Mouse (Mus musculus) embryonic facial prominence, embryonic 12.5 days (tissue): Measurements from ENCODE around the gene Ntrk2. TPM values are rescaled to one million over a fixed set of nuclear protein-coding genes. Genes with fewer than 3 reads are reported as not detected.
A peak's percentile ranks its signal among the peaks of the same experiment; 100 is the strongest.

Source experiments
- ATAC-seq: fragments of 200-750 bp; cut with Nextera tagmentation; 2 replicates; pipeline ENCODE4 v1.8.0; 2017; ENCODE audit not compliant: insufficient number of reproducible peaks, insufficient read depth, low FRiP score, low TSS enrichment
- H3K27ac ChIP-seq: fragments of 300-500 bp; sonication (generic); 2 replicates; pipeline ENCODE4 v1.5.1; 2016; ENCODE audit warnings: mild to moderate bottlenecking
- H3K27me3 ChIP-seq: fragments of 300-500 bp; sonication (generic); 2 replicates; pipeline ENCODE4 v1.6.1; 2016; ENCODE audit warnings: mild to moderate bottlenecking, moderate library complexity
- H3K36me3 ChIP-seq: fragments of 300-500 bp; sonication (generic); 2 replicates; pipeline ENCODE4 v1.6.1; 2016; ENCODE audit warnings: mild to moderate bottlenecking
- H3K4me1 ChIP-seq: fragments of 300-500 bp; sonication (generic); 2 replicates; pipeline ENCODE4 v1.6.1; 2016
- H3K4me2 ChIP-seq: fragments of 300-500 bp; sonication (generic); replicated peaks from 2 replicates; pipeline ENCODE4 v1.6.1; 2016; ENCODE audit warnings: mild to moderate bottlenecking, moderate library complexity
- H3K4me3 ChIP-seq: fragments of 300-500 bp; sonication (generic); 2 replicates; pipeline ENCODE4 v1.5.1; 2016; ENCODE audit warnings: mild to moderate bottlenecking
- H3K9ac ChIP-seq: fragments of 300-500 bp; sonication (generic); 2 replicates; pipeline ENCODE4 v1.6.1; 2016; ENCODE audit warnings: mild to moderate bottlenecking, moderate library complexity
- H3K9me3 ChIP-seq: fragments of 300-500 bp; sonication (generic); 2 replicates; pipeline ENCODE4 v1.6.1; 2016; ENCODE audit warnings: mild to moderate bottlenecking, moderate library complexity
- WGBS: fragments of 180-500 bp; shearing (Covaris S2); methylation state at CpG from one replicate; pipeline ENCODE4 v1.1.7; 2016; 5-methylcytosine and 5-hydroxymethylcytosine counted together
- polyA plus RNA-seq: library from polyadenylated mRNA; unstranded; fragments of >200 nt; fragmentation: Nextera tagmentation; extraction: Ambion mirVana; gene quantifications from 2 replicates; pipeline ENCODE4 v1.2.1, GENCODE M21; 2016

The Ntrk2 gene
- polyA plus RNA-seq, 1 experiment from 2014 or later: 29.2 TPM

DNA sequence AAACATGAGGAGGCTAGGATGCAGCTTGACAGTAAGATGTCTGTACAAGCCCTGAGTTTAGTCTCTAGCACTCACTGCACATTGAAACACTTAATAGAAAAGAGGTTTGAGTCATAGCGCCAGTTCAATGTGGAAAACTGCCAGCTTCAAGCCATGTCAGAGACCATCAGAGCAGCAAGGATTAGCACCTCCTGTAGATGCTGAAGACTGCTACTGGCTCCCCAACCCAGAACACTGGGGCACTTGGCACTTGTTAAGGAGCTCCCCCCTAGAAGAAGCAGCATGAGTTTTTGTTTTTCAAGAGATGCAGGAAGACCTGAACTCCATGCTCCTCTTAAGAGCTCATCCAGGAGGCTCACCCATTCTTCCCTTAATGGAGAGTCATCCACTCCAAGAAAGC, 251.5 kb downstream of the Ntrk2 start:
- H3K4me1 ChIP-seq: 0 out of 2 replicates have a peak, but pooled peaks cover 3% of the 10 kb centered on the region
- no peak for ATAC-seq
- no peak overlapping the region for H3K27ac ChIP-seq
- no peaks in the 10 kb centered on the region for H3K36me3 ChIP-seq
- no peaks in the 10 kb centered on the region for H3K27me3 ChIP-seq
- H3K4me3 ChIP-seq: no peak overlapping the region
- no peaks in the 10 kb centered on the region for H3K9me3 ChIP-seq
- 88% methylated on average over 1 of the region's 1 CpGs for WGBS
- no peak overlapping the region for H3K4me2 ChIP-seq
- H3K9ac ChIP-seq: no peak overlapping the region

DNA sequence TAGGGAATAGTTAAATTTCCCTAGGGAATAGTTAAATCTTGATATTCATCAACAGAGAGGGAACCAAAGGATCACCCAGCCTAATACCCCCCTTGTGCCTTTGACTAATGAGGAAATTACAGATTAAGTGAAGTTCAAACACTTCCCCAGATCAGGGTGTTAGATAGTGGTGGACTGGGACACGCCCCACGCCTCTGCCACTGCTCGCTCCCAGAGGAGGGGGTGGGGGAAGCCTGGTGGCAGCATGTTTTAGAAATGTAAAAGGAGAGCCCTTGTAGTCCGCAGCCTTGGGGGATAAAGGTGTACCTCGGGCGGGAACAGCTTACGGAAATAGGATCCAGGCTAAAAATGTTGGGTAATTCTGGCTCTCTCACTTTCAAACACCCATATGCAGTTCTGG, 252.7 kb downstream of the Ntrk2 start:
- Histone ChIP-seq H3K27ac (no peak overlapping the region), H3K4me3 (no peak overlapping the region), H3K9ac (no peak overlapping the region), H3K9me3 (no peaks in the 10 kb centered on the region), H3K4me2 (no peak overlapping the region), H3K4me1 (0 out of 2 replicates have a peak, but pooled peaks cover 3% of the 10 kb centered on the region), H3K27me3 (no peaks in the 10 kb centered on the region), H3K36me3 (no peaks in the 10 kb centered on the region)
- WGBS: 20% methylated on average over 7 of the region's 7 CpGs
- no peak for ATAC-seq

DNA sequence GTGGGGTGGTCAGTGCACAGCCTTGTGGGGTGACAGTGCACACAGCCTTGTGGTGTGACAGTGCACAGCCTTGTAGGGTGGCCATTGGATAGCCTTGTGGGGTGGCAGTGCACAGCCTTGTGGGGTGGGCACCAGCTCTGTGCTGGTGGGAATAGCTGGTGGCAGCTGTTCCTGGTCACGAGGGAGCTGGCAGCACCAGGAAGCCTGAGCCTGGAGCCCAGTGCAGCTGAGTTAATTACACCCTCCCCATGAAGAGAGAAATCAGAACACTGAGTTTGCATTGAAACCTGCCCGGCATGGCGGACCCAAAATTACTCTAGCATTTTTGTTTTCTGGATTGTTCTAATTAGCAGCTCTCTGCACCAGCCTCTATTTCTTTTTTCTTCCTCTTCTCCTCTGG, 259.3 kb downstream of the Ntrk2 start:
- Histone ChIP-seq H3K36me3 (no peaks in the 10 kb centered on the region), H3K27ac (no peak overlapping the region), H3K4me3 (no peak overlapping the region), H3K9ac (no peak overlapping the region), H3K4me2 (no peak overlapping the region), H3K4me1 (no peaks in the 10 kb centered on the region), H3K27me3 (peaks cover 3% of the 10 kb centered on the region; the same call in 1 of the 2 replicates), H3K9me3 (no peaks in the 10 kb centered on the region)
- 72% methylated on average over 3 of the region's 3 CpGs for WGBS
- ATAC-seq: no peak

DNA sequence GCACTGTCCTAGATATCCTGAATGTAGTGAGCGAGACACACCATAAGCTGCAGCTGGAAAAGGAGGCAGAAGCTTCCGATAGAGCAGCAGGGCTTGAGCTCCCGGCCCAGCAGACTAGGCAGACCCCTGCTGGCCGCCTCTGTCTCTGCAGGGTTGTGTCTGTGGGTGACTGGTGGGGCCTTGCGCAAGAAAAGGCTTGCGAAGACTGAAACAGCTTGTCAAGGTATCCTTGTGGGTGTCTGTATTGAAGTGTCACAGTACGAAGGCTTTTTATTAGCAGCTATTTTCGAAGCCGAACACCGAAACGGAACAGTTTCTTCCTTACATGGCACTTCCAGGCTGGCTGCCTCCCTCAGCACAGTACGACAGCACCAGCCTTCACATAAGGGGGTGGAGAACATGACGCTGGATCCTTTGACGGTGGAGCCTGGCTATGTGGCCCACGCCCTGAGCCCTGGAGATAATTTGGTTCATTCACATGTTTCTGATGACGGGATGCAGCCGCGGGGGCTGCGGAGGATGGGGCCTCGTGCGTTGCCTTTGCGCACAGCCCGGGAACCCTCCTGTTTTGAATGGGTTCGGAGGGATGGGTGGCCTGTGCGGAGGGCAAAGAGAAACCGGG, 267.4 kb downstream of the Ntrk2 start:
- Histone ChIP-seq H3K27ac (no peak overlapping the region), H3K36me3 (no peaks in the 10 kb centered on the region), H3K9me3 (no peaks in the 10 kb centered on the region), H3K4me2 (peak overlapping the region; percentile 38), H3K4me1 (no peaks in the 10 kb centered on the region), H3K27me3 (peaks cover 9% of the 10 kb centered on the region; the same call in 1 of the 2 replicates), H3K9ac (no peak overlapping the region), H3K4me3 (peak overlapping the region; percentile 14; the same call in 1 of the 2 replicates)
- WGBS: 18% methylated on average over 26 of the region's 26 CpGs
- ATAC-seq: peak; percentile 56; the same call in 1 of the 2 replicates

DNA sequence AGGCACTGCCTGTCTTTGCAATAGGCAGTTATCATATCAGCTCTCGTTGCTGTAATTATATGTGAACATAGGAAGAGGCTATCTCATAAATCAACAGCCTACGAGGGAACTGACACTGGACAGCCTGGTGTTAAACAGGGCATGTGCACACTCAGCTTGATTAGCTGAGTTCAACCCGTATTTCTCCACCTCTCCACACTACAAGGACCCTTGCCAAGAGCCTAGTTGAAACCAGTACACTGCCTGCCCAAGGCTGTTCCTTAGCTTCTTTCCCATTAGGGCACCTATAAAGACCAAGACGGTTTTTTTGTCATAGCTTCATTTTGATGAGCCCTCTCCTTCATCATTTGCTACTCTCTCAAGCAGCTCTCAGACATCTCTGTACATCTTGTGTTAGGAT, 270.1 kb downstream of the Ntrk2 start:
- peaks cover 6% of the 10 kb centered on the region for H3K4me1 ChIP-seq
- ATAC-seq: no peak
- no peak overlapping the region for H3K9ac ChIP-seq
- no peak overlapping the region for H3K4me3 ChIP-seq
- 79% methylated on average over 4 of the region's 4 CpGs for WGBS
- peaks cover 5% of the 10 kb centered on the region; the same call in 1 of the 2 replicates for H3K27me3 ChIP-seq
- H3K27ac ChIP-seq: no peak overlapping the region
- no peaks in the 10 kb centered on the region for H3K36me3 ChIP-seq
- H3K4me2 ChIP-seq: no peak overlapping the region
- H3K9me3 ChIP-seq: no peaks in the 10 kb centered on the region

DNA sequence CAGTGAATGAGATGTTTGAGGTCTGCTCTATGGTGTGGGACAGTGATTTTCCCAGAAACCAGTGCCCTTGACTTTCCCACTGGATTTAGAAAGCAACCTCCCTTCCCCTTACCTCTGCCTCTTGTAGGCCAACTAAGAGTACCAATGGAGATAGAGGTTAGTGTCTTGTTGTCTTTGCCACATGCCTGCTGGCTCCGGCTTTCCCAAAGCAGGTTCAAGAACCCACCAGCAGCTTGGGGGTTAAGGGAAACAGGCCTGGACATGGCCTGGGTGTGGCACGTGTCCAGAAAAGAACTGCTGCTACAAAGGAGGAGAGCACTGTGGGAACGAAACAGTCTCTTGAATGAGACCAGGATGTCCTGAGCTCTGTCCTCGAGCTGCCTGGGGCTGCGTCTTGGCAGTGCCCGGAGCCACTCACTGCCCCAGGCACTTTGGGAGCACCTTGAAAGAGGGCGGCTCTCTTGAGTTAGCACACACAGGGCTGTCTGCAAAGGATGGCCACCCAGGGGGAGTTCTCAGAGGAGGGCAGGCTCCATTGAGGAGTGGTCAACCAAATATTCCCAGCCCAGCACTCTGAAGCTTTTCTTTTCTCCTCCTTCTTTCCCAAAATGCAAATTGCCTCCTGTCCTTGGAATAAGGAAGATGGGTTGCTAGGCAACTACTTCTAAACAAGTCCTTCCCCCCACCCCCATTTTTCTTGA, 273.5 kb downstream of the Ntrk2 start:
- Histone ChIP-seq H3K9me3 (no peaks in the 10 kb centered on the region), H3K36me3 (no peaks in the 10 kb centered on the region), H3K9ac (no peak overlapping the region), H3K4me1 (peaks cover 6% of the 10 kb centered on the region), H3K27me3 (no peaks in the 10 kb centered on the region), H3K27ac (no peak overlapping the region), H3K4me2 (no peak overlapping the region), H3K4me3 (no peak overlapping the region)
- WGBS: 49% methylated on average over 7 of the region's 7 CpGs
- no peak for ATAC-seq

DNA sequence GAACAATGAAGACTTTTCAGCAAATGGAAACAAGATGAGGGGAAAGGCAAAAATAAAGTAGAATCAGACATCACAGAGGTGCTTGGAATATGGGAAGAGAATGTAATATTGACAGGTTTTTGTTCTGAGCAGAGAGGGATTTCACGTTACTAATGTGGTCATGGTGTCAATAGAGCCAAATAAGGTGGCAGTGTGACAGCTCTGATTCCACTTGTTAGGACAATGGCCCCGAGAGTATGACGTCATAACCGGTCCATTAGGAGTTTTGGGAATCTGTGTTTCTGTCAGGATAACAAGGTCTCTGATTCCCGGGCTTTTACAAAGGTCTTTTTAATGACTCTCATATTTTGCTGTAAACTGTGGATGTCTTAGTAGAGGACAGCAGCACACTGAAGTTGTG, 274.1 kb downstream of the Ntrk2 start:
- H3K4me3 ChIP-seq: no peak overlapping the region
- H3K9ac ChIP-seq: no peak overlapping the region
- WGBS: 76% methylated on average over 5 of the region's 5 CpGs
- H3K4me1 ChIP-seq: peaks cover 6% of the 10 kb centered on the region
- no peaks in the 10 kb centered on the region for H3K9me3 ChIP-seq
- no peaks in the 10 kb centered on the region for H3K36me3 ChIP-seq
- no peaks in the 10 kb centered on the region for H3K27me3 ChIP-seq
- ATAC-seq: no peak
- H3K4me2 ChIP-seq: no peak overlapping the region
- no peak overlapping the region for H3K27ac ChIP-seq

DNA sequence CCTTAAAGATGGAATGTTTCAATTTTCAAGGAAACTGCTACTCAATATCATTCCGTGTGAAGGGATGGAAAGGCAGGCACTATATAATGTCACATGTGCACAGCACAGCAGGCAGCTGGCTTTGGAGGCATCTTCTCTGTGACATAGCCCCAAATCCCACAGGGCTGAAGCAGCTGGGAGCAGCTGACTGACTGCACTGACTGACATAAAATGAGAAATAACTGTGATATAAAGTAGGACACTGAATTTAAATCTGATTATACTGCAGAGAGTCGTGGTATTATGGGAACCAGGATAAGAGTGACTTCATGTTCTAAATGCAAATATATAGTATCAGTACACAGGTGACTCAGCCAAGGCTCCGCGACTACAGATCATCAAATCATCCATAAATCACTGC, 282.6 kb downstream of the Ntrk2 start:
- Histone ChIP-seq H3K4me2 (no peak overlapping the region), H3K36me3 (no peaks in the 10 kb centered on the region), H3K4me1 (peaks cover 11% of the 10 kb centered on the region), H3K9ac (no peak overlapping the region), H3K4me3 (no peak overlapping the region), H3K9me3 (no peaks in the 10 kb centered on the region), H3K27me3 (no peaks in the 10 kb centered on the region), H3K27ac (no peak overlapping the region)
- no peak for ATAC-seq
- WGBS: 83% methylated on average over 4 of the region's 4 CpGs

DNA sequence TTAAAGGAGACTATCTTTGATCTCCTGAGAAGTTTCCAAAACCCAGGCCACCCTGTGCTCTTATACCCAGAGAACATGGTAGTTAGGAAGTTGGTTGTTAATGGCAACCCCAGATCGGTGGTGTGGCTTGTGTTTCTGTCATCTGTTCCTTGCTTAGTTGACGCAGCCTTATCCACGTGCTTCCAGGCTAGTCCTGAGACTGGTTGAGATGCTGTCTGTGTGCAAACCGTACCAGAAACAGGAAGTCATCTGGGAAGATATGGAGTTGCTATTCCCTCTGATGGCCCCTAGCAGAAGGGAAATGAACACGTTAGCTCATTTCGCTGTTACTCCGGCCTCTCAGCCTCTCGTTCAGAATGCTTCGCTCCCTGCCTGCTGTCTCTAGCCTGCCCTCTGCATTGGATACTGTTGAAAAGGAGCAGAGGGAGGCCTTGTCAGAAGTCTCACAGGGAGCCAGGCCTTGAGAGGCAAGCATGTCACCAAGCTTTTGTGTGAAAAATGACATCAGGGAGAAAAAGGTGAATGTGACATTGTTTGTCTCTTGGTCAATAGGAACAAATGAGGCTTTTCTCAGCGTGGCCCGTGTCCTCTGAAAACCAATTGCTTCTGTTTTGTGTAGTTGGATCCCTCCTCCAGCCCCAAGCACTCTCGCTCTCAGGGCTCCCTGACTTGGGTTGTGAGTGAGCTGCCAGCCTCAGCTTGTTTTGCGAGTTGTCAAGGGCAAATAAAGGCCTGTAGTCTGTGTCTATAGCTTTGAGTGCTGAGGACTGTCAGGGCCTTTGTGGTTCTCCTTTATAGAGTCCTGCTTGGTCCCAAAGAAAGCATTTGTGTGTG, 285.0 kb downstream of the Ntrk2 start:
- Histone ChIP-seq H3K36me3 (no peaks in the 10 kb centered on the region), H3K4me2 (no peak overlapping the region), H3K27me3 (0 out of 2 replicates have a peak, but pooled peaks cover 2% of the 10 kb centered on the region), H3K4me3 (no peak overlapping the region), H3K9me3 (no peaks in the 10 kb centered on the region), H3K4me1 (peaks cover 21% of the 10 kb centered on the region), H3K9ac (no peak overlapping the region), H3K27ac (no peak overlapping the region)
- no peak for ATAC-seq
- WGBS: 40% methylated on average over 13 of the region's 13 CpGs

DNA sequence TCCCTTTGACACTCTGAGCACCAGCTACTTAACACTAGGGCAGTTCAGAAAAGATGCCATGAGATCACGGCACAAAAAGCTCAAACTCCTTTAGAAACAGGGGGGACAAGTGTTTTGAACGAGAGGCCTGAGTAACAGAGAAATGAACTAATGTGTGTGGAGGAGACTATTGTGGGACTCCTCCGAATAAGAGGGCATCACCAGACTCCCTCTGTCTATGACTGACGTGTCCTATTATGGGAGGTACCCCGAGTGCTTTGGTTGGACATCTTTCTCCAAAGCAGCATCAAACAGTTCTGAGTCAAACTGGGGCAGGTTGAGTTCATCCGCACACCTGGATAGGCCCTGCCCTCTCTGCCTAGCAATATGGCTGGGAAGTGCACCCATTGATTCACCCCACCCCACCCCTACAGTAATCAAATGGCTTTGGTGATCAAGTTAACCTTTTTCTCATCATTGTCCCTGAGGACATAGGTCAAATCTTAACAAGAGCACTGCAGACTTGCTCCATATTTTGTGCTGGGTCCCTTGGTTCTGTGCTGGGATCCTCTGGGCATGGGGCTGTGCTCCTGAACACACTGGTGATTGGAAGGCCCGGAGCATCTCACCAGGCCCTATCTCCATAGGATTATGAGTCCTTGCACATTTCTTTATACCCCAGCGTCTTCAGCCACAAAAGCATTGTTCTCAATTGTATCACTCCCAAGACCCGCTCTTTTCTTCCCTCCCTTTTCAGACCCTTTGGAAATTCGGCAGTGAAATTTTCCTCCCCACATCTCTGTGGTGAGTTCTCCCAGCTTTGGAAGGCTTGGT, 285.9 kb downstream of the Ntrk2 start:
- no peak for ATAC-seq
- no peak overlapping the region for H3K4me2 ChIP-seq
- no peaks in the 10 kb centered on the region for H3K36me3 ChIP-seq
- H3K27me3 ChIP-seq: 0 out of 2 replicates have a peak, but pooled peaks cover 2% of the 10 kb centered on the region
- WGBS: 62% methylated on average over 10 of the region's 10 CpGs
- no peak overlapping the region for H3K4me3 ChIP-seq
- H3K27ac ChIP-seq: no peak overlapping the region
- H3K9ac ChIP-seq: no peak overlapping the region
- H3K9me3 ChIP-seq: no peaks in the 10 kb centered on the region
- H3K4me1 ChIP-seq: peaks cover 21% of the 10 kb centered on the region

DNA sequence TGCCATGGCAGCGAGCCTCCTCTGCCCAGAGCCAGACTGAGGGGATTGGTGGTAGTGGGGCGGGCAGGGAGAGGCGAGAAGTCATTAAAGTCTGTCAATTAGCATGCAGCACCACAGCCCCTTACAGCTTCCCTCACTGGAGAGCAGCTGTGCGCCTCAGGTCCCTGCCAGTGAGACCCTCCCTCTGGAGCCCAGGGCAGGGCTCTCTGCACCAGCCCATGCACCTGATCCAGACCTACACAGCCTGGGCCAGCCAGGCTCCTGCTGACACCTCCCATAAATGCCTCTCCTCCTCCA, 286.4 kb downstream of the Ntrk2 start:
- Histone ChIP-seq H3K4me3 (no peak overlapping the region), H3K27me3 (0 out of 2 replicates have a peak, but pooled peaks cover 2% of the 10 kb centered on the region), H3K4me1 (peaks cover 21% of the 10 kb centered on the region), H3K36me3 (no peaks in the 10 kb centered on the region), H3K27ac (no peak overlapping the region), H3K9ac (no peak overlapping the region), H3K9me3 (no peaks in the 10 kb centered on the region), H3K4me2 (no peak overlapping the region)
- ATAC-seq: peak; percentile 70
- 14% methylated on average over 4 of the region's 4 CpGs for WGBS
